Mouse (Mus musculus) WW6 (cell line): ENCODE data around the gene Usp24.
A peak's percentile ranks its signal among the peaks of the same experiment; 100 is the strongest.
"Not testable (repeated sequence)": the region's sequence is repeated elsewhere in the genome, so short reads cannot be mapped to it uniquely, and the experiment has no call there.

Experiments used
- DNase-seq: peaks from one replicate; pipeline ENCODE4 v3.0.0-alpha.2; 2013; ENCODE audit warnings: low read depth, low spot score

The Usp24 gene

GRCm38 (mm10) chr4:106318208-106318607 lies 2.2 kb downstream of the Usp24 start:
- no peak for DNase-seq

DNA sequence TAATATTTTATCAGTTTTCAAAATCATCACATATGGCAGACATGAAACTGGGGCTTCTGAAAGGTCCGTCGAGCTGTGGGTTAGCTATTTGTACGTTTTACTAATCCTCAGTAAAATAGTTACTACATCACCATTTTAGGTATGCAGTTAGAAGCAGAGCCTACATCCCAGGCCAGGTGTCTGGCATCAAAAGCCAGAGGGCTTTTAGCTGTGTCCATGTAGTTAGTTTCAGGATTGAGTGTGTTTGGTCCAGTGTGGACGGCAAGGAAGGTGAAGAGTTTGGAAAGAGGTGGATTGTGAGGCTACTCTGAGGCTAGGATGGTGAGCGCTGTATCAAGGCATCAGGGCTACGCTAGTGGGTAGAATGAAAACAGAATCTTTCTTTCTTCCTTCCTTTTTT lies 3.0 kb downstream of the Usp24 start:
- DNase-seq: no peak

- no peak for DNase-seq
Measured at GRCm38 (mm10) chr4:106322846-106323245, 6.8 kb downstream of the Usp24 start.

DNA sequence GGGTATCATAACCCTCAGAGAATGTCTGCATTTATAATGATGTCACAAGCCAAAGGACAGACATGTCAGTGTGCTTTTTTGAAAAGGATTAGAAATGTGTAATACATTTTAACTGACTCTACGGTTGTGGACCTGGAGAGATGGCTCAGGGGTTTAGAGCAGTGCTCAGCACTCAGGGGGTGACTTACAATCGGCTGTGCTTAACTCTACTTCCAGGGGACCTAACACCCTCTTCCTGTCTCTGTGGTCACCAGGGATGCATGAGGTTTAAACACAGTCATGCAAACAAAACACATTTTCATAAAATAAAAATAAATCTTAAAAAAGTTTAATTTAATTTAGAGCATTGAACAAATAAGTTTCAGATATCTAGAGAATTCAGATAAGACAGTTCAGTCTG lies 7.3 kb downstream of the Usp24 start:
- DNase-seq: no peak

GRCm38 (mm10) chr4:106327436-106327835 lies 11.4 kb downstream of the Usp24 start:
- DNase-seq: no peak

DNA sequence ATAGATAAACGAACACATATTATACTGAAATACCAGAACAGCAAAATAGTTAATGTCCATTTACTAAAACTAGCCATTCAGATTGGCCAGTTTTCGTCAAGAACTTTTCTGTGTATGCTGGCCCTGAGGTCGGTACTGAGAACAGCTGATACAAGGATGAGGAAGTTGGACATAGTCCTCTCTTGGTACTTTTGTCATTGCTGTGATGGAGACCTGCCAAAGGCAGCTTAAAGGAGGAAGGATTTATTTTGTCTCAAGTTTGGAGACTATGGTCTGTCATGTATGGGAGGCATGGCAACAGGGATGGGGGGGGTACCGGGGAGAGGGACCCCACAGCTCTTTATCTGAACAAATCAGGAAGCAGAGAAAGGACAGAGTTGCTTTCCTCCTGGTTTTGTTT lies 12.7 kb downstream of the Usp24 start:
- DNase-seq: no peak

GRCm38 (mm10) chr4:106329171-106329570 lies 13.2 kb downstream of the Usp24 start:
- not testable (repeated sequence) for DNase-seq

DNA sequence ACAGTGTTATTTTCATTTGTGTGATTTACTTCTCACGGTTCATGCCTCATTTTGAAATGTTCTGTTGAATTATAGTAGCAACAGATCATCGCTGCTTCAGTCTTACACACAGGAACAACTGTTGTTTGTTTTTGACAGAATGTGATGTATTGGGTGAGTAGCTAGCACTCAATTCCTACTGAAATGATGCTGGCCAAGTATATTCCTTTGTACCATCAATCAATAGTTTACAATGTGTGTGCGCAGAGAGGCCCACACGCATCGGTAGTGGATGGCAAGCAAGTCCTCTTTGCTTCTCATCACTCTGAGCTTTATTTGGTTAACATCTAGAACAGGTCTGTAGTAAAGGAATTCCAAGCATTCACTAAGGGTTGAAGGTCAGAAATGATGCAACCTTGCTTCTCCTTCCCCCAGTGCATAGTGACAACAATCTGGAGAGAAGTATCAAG lies 14.4 kb downstream of the Usp24 start:
- no peak for DNase-seq

DNA sequence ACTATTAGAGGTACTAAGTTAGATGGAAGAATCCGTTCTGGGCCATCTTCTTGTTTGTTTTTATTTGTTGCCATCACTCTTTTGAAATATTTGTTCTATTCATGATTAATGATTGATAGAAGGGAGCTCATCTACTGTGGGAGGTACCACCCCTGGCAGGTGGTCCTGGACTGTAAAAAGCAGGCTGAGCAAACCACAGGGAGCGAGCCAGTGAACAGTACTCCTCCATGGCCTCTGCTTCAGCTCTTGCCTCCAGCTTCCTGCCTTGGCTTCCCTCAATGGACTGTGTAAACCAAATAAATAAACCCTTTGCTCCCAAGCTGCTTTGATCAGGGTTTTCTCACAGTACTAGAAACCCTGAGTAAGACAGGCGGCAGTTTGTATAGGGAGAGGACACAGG lies 17.1 kb downstream of the Usp24 start:
- DNase-seq: no peak

GRCm38 (mm10) chr4:106333584-106333983 lies 17.6 kb downstream of the Usp24 start:
- DNase-seq: no peak

DNA sequence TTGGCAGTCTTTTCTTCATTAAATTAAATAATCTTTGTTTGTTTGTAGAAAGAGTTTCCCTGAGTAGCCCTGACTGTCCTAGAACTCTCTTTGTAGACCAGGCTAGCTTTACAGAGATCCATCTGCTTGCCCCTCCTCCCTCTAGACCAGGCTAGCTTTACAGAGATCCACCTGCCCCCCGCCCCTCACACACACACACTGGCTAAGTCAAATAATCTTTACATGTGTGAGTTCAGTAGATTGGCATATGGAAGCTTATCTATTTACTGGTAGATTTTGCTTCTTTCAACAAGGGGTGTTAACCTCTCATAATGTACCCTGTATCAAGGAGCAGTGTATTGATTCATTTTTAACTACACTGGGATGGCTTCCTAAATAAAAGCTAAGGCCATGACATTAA lies 19.8 kb downstream of the Usp24 start:
- no peak for DNase-seq

GRCm38 (mm10) chr4:106347664-106348063 lies 31.7 kb downstream of the Usp24 start:
- DNase-seq: no peak

DNA sequence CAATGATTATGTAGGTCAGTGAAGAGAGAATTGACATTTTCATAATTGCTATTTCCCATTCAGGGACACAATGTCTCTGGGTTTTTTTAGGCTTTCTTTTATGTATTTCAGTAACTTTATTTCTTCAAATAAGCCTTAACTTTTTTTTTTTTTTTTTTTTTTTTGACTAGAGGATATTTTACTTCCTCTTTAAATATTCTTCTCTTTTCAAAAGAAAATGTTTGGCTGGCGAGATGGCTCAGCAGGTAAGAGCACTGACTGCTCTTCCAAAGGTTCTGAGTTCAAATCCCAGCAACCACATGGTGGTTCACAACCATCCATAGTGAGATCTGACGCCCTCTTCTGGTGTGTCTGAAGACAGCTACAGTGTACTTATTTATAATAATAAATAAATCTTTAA lies 39.0 kb downstream of the Usp24 start:
- not testable (repeated sequence) for DNase-seq

- DNase-seq: no peak
Measured at GRCm38 (mm10) chr4:106370013-106370412, 54.0 kb downstream of the Usp24 start.

- DNase-seq: peak; percentile 28
Measured at GRCm38 (mm10) chr4:106375857-106376256, 59.8 kb downstream of the Usp24 start.

DNA sequence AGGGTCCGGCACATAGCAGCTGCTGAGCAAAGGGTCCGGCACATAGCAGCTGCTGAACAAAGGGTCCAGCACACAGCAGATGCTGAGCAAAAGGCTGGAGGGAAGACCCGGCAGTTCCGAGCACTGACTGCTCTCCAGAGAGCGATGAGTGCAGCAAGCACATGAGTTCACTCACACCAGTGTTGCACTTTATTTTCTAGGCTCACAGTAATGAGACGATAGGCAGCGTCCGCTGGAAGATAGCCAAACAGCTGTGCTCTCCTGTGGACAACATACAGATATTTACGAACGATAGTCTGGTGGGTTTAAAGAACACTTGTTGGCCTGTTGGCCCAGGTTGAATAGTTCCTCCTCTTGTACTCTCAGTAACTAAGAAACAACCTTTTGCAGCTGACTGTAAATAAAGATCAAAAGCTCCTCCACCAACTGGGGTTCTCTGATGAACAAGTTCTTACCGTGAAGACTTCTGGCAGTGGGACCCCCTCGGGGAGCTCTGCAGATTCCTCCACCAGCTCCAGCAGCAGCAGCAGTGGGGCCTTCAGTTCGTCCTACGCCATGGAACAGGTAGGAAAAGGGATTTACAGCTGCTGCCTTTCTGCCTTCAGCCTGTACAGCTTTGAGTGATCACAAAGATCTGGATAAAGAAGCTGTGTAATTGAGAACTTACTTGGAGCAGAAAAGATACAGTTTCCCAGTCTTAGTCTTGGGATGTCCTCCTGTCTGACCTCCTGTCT lies 63.0 kb downstream of the Usp24 start:
- DNase-seq: no peak

DNA sequence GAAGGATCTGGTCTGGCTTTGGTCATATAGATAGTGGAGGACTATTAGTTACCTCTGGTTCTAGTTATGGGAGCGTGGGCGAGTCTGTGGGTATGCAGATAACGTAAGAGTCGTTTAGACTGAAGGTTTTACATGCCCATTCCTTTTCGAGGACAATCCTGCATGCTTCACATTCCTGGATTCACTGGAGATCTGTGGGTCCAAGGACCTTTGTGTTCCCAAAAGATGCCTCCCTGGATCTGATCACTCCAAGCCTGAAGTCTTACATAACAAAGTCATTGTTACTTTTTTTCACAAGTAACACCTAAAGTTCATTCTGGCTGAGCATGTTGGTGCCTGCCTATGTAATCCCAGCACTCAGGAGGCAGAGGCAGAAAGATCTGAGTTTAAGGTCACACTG lies 65.1 kb downstream of the Usp24 start:
- DNase-seq: no peak

DNA sequence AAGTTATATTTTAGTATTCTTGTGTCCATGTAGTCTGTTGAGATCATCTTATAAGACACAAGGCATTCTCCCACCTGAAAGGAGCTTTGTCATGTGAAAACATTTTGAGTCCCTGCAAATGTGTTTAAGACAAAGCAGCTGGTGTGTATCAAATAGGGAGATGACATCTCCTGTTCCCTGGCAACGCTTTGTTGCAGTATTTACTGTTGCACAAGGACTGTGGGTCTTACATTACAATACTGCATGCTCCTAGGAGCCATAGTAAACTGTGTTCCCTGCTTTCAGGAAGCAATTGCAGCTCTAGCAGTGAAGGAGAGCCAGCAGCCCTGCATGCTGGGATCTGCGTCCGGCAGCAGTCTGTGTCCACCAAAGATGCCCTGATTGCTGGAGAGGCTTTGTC lies 73.9 kb downstream of the Usp24 start:
- no peak for DNase-seq

- no peak for DNase-seq
Measured at GRCm38 (mm10) chr4:106409621-106410020, 93.6 kb downstream of the Usp24 start.

- no peak for DNase-seq
Measured at GRCm38 (mm10) chr4:106419256-106419655, 103.2 kb downstream of the Usp24 start.

- no peak for DNase-seq
Measured at GRCm38 (mm10) chr4:106419791-106420190, 103.8 kb downstream of the Usp24 start.

- DNase-seq: no peak
Measured at GRCm38 (mm10) chr4:106422597-106422996, 106.6 kb downstream of the Usp24 start.

GRCm38 (mm10) chr4:106424560-106424959 lies 108.5 kb downstream of the Usp24 start:
- DNase-seq: no peak

- DNase-seq: no peak
Measured at GRCm38 (mm10) chr4:106426286-106426685, 110.3 kb downstream of the Usp24 start.
